Mouse (Mus musculus): ENCODE measurements around the gene Olfr1448.
"Not testable (repeated sequence)": the region's sequence is repeated elsewhere in the genome, so short reads cannot be mapped to it uniquely, and the experiment has no call there.

Olfr1448 gene

GRCm38 (mm10) chr19:12924319-12924718 is at the start of gene Olfr1448:
Gene Olfr1448 (minus strand): TSS chr19:12924419.
- DNase-seq = no peak

- not testable (repeated sequence) for DNase-seq
Measured at GRCm38 (mm10) chr19:12970082-12970481, 45.9 kb upstream of the Olfr1448 start.

- no peak for DNase-seq
Measured at GRCm38 (mm10) chr19:12949958-12950357, 25.7 kb upstream of the Olfr1448 start, which contains the start of gene Olfr1450. Gene Olfr1450 (plus strand): TSS chr19:12950258.

GRCm38 (mm10) chr19:12930540-12930939 is 6.3 kb upstream of the Olfr1448 start, which contains the start of gene Olfr1449:
Gene Olfr1449 (plus strand): TSS chr19:12930840.
- DNase-seq = no peak

- no peak for DNase-seq
Measured at GRCm38 (mm10) chr19:12903643-12904042, 20.6 kb downstream of the Olfr1448 start, which contains the start of gene Olfr1447. Gene Olfr1447 (minus strand): TSS chr19:12903743.

GRCm38 (mm10) chr19:12893424-12893823 is 30.8 kb downstream of the Olfr1448 start, which contains the start of gene Olfr1446:
Gene Olfr1446 (minus strand): TSS chr19:12893524.
- DNase-seq = no peak

GRCm38 (mm10) chr19:12883555-12883954 is 40.7 kb downstream of the Olfr1448 start, which contains the start of gene Olfr1445:
Gene Olfr1445 (plus strand): TSS chr19:12883855.
- DNase-seq = no peak

All from B cell, adult 2 months (primary cell).